Mouse (Mus musculus) heart, embryonic 14.5 days (tissue): Measurements from ENCODE around the gene Asf1b. TPM values are rescaled to one million over a fixed set of nuclear protein-coding genes. Genes with fewer than 3 reads are reported as not detected.
A peak's percentile ranks its signal among the peaks of the same experiment; 100 is the strongest.

Experiments
- ATAC-seq: fragments of 200-750 bp; cut with Nextera tagmentation; 2 replicates; pipeline ENCODE4 v1.8.0; 2017; ENCODE audit warnings: low read depth, moderate TSS enrichment; ENCODE audit not compliant: insufficient number of reproducible peaks, insufficient read depth, low FRiP score
- H3K27ac ChIP-seq, 2 experiments: fragments of 200-500 bp in 1 of 2; fragments of 300-500 bp in 1 of 2; sonication (generic) in 1 of 2; replicated peaks in 1 of 2; 2 replicates each; pipeline ENCODE4 v1.5.1; 2012 to 2014; ENCODE audit warnings: low read depth in 2 of 2, low read length in 2 of 2, control low read depth in 1 of 2, mild to moderate bottlenecking in 1 of 2, mixed read lengths in 1 of 2; ENCODE audit not compliant: control insufficient read depth in 1 of 2, insufficient read depth in 1 of 2
- H3K27me3 ChIP-seq: fragments of 300-500 bp; sonication (generic); 2 replicates; pipeline ENCODE4 v1.6.1; 2014; ENCODE audit warnings: mild to moderate bottlenecking, low read length, control low read depth; ENCODE audit not compliant: control insufficient read depth, insufficient read depth
- H3K36me3 ChIP-seq: fragments of 300-500 bp; sonication (generic); 2 replicates; pipeline ENCODE4 v1.6.1; 2014; ENCODE audit warnings: mild to moderate bottlenecking, control low read depth, low read length, mixed read lengths; ENCODE audit not compliant: control insufficient read depth, insufficient read depth
- H3K4me1 ChIP-seq, 2 experiments: fragments of 200-500 bp in 1 of 2; fragments of 300-500 bp in 1 of 2; sonication (generic) in 1 of 2; 2 replicates each; pipeline ENCODE4 v1.6.1; 2012 to 2014; ENCODE audit warnings: low read length in 2 of 2, control low read depth in 1 of 2, mixed read lengths in 1 of 2; ENCODE audit not compliant: control insufficient read depth in 2 of 2, insufficient read depth in 2 of 2
- H3K4me2 ChIP-seq: fragments of 300-500 bp; sonication (generic); 2 replicates; pipeline ENCODE4 v1.6.1; 2014; ENCODE audit warnings: mild to moderate bottlenecking, low read length
- H3K4me3 ChIP-seq, 2 experiments: fragments of 200-500 bp in 1 of 2; fragments of 300-500 bp in 1 of 2; sonication (generic) in 1 of 2; 2 replicates each; pipeline ENCODE4 v1.5.1; 2012 to 2014; ENCODE audit warnings: low read length in 2 of 2, mild to moderate bottlenecking in 2 of 2, control low read depth in 1 of 2, low read depth in 1 of 2, moderate library complexity in 1 of 2; ENCODE audit not compliant: control insufficient read depth in 1 of 2, insufficient read depth in 1 of 2
- H3K9ac ChIP-seq: fragments of 300-500 bp; sonication (generic); 2 replicates; pipeline ENCODE4 v1.6.1; 2014; ENCODE audit warnings: mild to moderate bottlenecking, low read length
- H3K9me3 ChIP-seq: fragments of 300-500 bp; sonication (generic); 2 replicates; pipeline ENCODE4 v1.6.1; 2016; ENCODE audit warnings: low read length, control low read depth; ENCODE audit not compliant: control insufficient read depth
- WGBS: fragments of 180-500 bp; shearing (Covaris S2); extraction: QIAGEN DNeasy Blood & Tissue Kit; methylation state at CpG from one replicate; pipeline ENCODE4 v1.1.7; 2014; 5-methylcytosine and 5-hydroxymethylcytosine counted together
- polyA plus RNA-seq: library from polyadenylated mRNA; unstranded; fragments of >200 nt; fragmentation: Nextera tagmentation; extraction: Ambion mirVana; gene quantifications from 2 replicates; pipeline ENCODE4 v1.2.1, GENCODE M21; 2014

Asf1b gene
- polyA plus RNA-seq: 57.2 and 60.7 TPM in 2 replicates

- Histone ChIP-seq H3K9ac (peak within 1 kb of the TSS; percentile 77), H3K27me3 (no peaks in the 10 kb centered on the region), H3K27ac (no peak within 1 kb of the TSS), H3K4me3 (peak within 1 kb of the TSS; percentile 66 to 80), H3K4me2 (peak within 1 kb of the TSS; percentile 90), H3K9me3 (no peaks in the 10 kb centered on the region), H3K4me1 (peaks cover 9 to 15% of the 10 kb centered on the region in 2 experiments), H3K36me3 (no peaks in the 10 kb centered on the region)
- ATAC-seq: peak; percentile 99
- WGBS: under 1% methylated on average over 70 of the region's 75 CpGs
Measured at GRCm38 (mm10) chr8:83955106-83955957, at the start of gene Asf1b, which contains the start of gene Gm10644. Gene Asf1b (plus strand): TSS chr8:83955507. Gene Gm10644 (minus strand): TSS chr8:83955205.

GRCm38 (mm10) chr8:83908583-83908982 lies 46.7 kb upstream of the Asf1b start:
- Histone ChIP-seq H3K4me3 (no peak overlapping the region), H3K9ac (no peak overlapping the region), H3K36me3 (no peaks in the 10 kb centered on the region), H3K4me1 (peaks cover 27 to 32% of the 10 kb centered on the region in 2 experiments), H3K27me3 (no peaks in the 10 kb centered on the region), H3K4me2 (no peak overlapping the region), H3K27ac (no peak overlapping the region), H3K9me3 (no peaks in the 10 kb centered on the region)
- ATAC-seq: no peak
- WGBS: 67% methylated on average over 6 of the region's 6 CpGs

DNA sequence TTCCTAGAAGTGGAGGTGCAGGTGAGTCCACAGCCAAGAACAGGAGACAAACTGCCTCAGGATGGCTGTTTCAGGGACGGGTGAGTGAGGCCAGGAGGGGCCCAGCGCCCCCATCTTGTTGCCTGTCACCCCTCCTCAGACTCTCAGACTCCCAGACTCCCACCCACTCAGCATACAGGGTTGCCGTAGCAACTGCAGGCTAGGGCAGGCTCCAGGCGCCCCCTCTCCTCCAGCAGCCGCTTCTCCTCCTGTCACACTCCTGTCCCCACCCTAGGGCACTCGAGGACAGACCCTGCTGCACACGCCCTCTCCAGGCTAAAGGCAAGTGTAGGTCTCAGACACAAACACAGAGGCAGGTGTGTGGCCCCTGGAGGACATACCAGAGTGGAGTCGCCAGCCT lies 46.0 kb upstream of the Asf1b start:
- 53% methylated on average over 8 of the region's 8 CpGs for WGBS
- H3K27ac ChIP-seq: no peak overlapping the region
- H3K4me1 ChIP-seq: peaks cover 26 to 32% of the 10 kb centered on the region in 2 experiments
- no peaks in the 10 kb centered on the region for H3K36me3 ChIP-seq
- no peaks in the 10 kb centered on the region for H3K27me3 ChIP-seq
- H3K4me2 ChIP-seq: no peak overlapping the region
- no peak for ATAC-seq
- H3K9me3 ChIP-seq: no peaks in the 10 kb centered on the region
- no peak overlapping the region for H3K9ac ChIP-seq
- no peak overlapping the region for H3K4me3 ChIP-seq

GRCm38 (mm10) chr8:83911809-83912731 lies 43.2 kb upstream of the Asf1b start:
- no peak for ATAC-seq
- no peaks in the 10 kb centered on the region for H3K9me3 ChIP-seq
- H3K9ac ChIP-seq: no peak overlapping the region
- peak overlapping the region in 1 of 2 experiments; percentile 44; a peak in 2 of 4 replicates for H3K27ac ChIP-seq
- no peaks in the 10 kb centered on the region for H3K36me3 ChIP-seq
- H3K4me3 ChIP-seq: no peak overlapping the region
- H3K27me3 ChIP-seq: no peaks in the 10 kb centered on the region
- H3K4me2 ChIP-seq: no peak overlapping the region
- H3K4me1 ChIP-seq: peaks cover 33 to 45% of the 10 kb centered on the region in 2 experiments
- WGBS: 68% methylated on average over 5 of the region's 5 CpGs

DNA sequence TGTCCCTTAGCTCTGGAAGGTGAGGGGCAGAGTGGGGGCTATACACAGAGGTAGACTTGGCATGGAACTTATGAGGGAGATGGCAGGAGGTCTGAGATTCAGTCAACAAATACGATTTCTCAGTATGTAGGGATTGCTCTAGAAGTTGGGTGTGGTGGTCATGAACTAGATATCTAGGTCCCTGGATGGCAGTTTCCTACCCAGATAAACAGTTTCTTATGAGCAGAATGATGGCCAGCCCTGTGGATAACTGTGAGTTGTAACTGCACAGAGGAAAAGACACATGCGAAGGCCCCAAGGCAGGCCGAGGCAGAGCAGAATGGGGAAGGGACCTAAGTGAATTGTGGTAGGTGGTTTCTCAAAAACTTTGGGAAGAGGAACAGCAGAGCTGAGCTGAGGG lies 41.1 kb upstream of the Asf1b start:
- peaks cover 31 to 40% of the 10 kb centered on the region in 2 experiments for H3K4me1 ChIP-seq
- peaks cover 9% of the 10 kb centered on the region for H3K36me3 ChIP-seq
- H3K27ac ChIP-seq: no peak overlapping the region
- H3K4me3 ChIP-seq: no peak overlapping the region
- no peaks in the 10 kb centered on the region for H3K9me3 ChIP-seq
- no peak overlapping the region for H3K9ac ChIP-seq
- 80% methylated on average over 3 of the region's 3 CpGs for WGBS
- H3K27me3 ChIP-seq: no peaks in the 10 kb centered on the region
- no peak for ATAC-seq
- H3K4me2 ChIP-seq: no peak overlapping the region

- no peak overlapping the region for H3K4me3 ChIP-seq
- no peak overlapping the region for H3K4me2 ChIP-seq
- 29% methylated on average over 5 of the region's 5 CpGs for WGBS
- H3K36me3 ChIP-seq: peaks cover 15% of the 10 kb centered on the region
- H3K4me1 ChIP-seq: peaks cover 31 to 40% of the 10 kb centered on the region in 2 experiments
- no peak overlapping the region for H3K9ac ChIP-seq
- no peaks in the 10 kb centered on the region for H3K9me3 ChIP-seq
- 0 out of 2 replicates have a peak, but pooled peaks have one; percentile 13 for ATAC-seq
- no peaks in the 10 kb centered on the region for H3K27me3 ChIP-seq
- no peak overlapping the region for H3K27ac ChIP-seq
Measured at GRCm38 (mm10) chr8:83914860-83915259, 40.4 kb upstream of the Asf1b start.

- Histone ChIP-seq H3K4me3 (no peak overlapping the region), H3K36me3 (peaks cover 25% of the 10 kb centered on the region), H3K4me2 (peak overlapping the region; percentile 18), H3K27me3 (no peaks in the 10 kb centered on the region), H3K27ac (peak overlapping the region; percentile 12 to 28; a peak in 1 of 4 replicates), H3K4me1 (peaks cover 28 to 40% of the 10 kb centered on the region in 2 experiments), H3K9me3 (no peaks in the 10 kb centered on the region), H3K9ac (peak overlapping the region; percentile 48)
- no peak; the same call in 1 of the 2 replicates for ATAC-seq
- 37% methylated on average over 5 of the region's 5 CpGs for WGBS
Measured at GRCm38 (mm10) chr8:83916015-83916414, 39.3 kb upstream of the Asf1b start.
